Mouse (Mus musculus) heart, postnatal 0 days (tissue): ENCODE results near the gene Cilp. TPM values are rescaled to one million over a fixed set of nuclear protein-coding genes. Genes with fewer than 3 reads are reported as not detected.

Experiments
- ATAC-seq: fragments of 200-750 bp; cut with Nextera tagmentation; 2 replicates; pipeline ENCODE4 v1.8.0; 2017; ENCODE audit warnings: low read depth, moderate number of reproducible peaks, moderate library complexity; ENCODE audit not compliant: insufficient read depth
- DNase-seq: peaks from one replicate; pipeline ENCODE4 v3.0.0-alpha.2; 2016; ENCODE audit warnings: low spot score
- H3K27ac ChIP-seq: fragments of 300-500 bp; sonication (generic); 2 replicates; pipeline ENCODE4 v1.5.1; 2014; ENCODE audit warnings: low read depth, mild to moderate bottlenecking
- H3K27me3 ChIP-seq: fragments of 300-500 bp; sonication (generic); 2 replicates; pipeline ENCODE4 v1.6.1; 2014; ENCODE audit warnings: low read length, mixed read lengths; ENCODE audit not compliant: control insufficient read depth, insufficient read depth
- H3K36me3 ChIP-seq: fragments of 300-500 bp; sonication (generic); replicated peaks from 2 replicates; pipeline ENCODE4 v1.6.1; 2014; ENCODE audit warnings: low read length, mixed read lengths; ENCODE audit not compliant: control insufficient read depth, insufficient read depth
- H3K4me1 ChIP-seq: fragments of 300-500 bp; sonication (generic); 2 replicates; pipeline ENCODE4 v1.6.1; 2014; ENCODE audit warnings: antibody characterized with exemption; ENCODE audit not compliant: control insufficient read depth, insufficient read depth
- H3K4me2 ChIP-seq: fragments of 300-500 bp; sonication (generic); 2 replicates; pipeline ENCODE4 v1.6.1; 2014; ENCODE audit warnings: low read depth, mild to moderate bottlenecking, low read length, moderate library complexity
- H3K4me3 ChIP-seq: fragments of 300-500 bp; sonication (generic); 2 replicates; pipeline ENCODE4 v1.5.1; 2014; ENCODE audit warnings: low read depth, low read length
- H3K9ac ChIP-seq: fragments of 300-500 bp; sonication (generic); replicated peaks from 2 replicates; pipeline ENCODE4 v1.6.1; 2014; ENCODE audit warnings: low read depth, low read length, mixed read lengths
- H3K9me3 ChIP-seq: fragments of 300-500 bp; sonication (generic); replicated peaks from 2 replicates; pipeline ENCODE4 v1.6.1; 2016; ENCODE audit warnings: low read length; ENCODE audit not compliant: control insufficient read depth
- CTCF ChIP-seq: IDR thresholded peaks from 2 replicates; pipeline ENCODE4 v1.5.1; 2016; ENCODE audit warnings: antibody characterized with exemption, control low read depth, low read depth
- EP300 ChIP-seq: IDR thresholded peaks from 2 replicates; pipeline ENCODE4 v1.6.1; 2016; ENCODE audit warnings: antibody characterized with exemption, low read depth
- WGBS: fragments of 180-500 bp; shearing (Covaris S2); extraction: QIAGEN DNeasy Blood & Tissue Kit; methylation state at CpG from one replicate; pipeline ENCODE4 v1.1.7; 2014; 5-methylcytosine and 5-hydroxymethylcytosine counted together
- polyA plus RNA-seq: library from polyadenylated mRNA; unstranded; fragments of >200 nt; fragmentation: Nextera tagmentation; extraction: Ambion mirVana; gene quantifications from 2 replicates; pipeline ENCODE4 v1.2.1, GENCODE M21; 2015
- total RNA-seq: library from RNA; depleted of rRNA; stranded (reverse); fragments of >200 nt; gene quantifications from 2 replicates; pipeline ENCODE4 v1.2.3, GENCODE M21; 2014; ENCODE audit warnings: low replicate concordance

Cilp gene
- total and polyA plus RNA-seq, 2 experiments from 2014 or later, result 0.19 to 0.88 TPM

DNA sequence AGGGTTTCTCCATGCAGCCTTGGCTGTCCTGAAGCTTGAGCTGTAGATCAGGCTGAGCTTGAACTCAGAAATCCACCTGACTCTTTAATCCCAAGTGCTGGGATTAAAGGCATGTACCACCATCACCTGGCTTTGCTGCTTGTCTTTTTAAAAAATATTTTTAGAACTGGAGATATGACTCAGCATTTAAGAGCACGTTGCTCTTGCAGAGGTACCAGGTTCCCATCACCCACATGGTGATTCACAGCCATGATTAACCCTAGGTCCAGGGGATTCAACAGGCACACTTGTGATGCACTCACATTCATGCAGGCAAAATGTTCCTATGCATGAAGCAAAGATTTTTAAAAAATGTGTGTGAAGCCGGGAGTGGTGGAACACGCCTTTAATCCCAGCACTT lies 27.4 kb downstream of the Cilp start:
- H3K27me3 ChIP-seq, result no peaks in the 10 kb centered on the region
- DNase-seq, result no peak
- no peaks in the 10 kb centered on the region for H3K9me3 ChIP-seq
- ATAC-seq, result no peak
- H3K4me2 ChIP-seq, result no peak overlapping the region
- no peak for TF ChIP-seq CTCF
- no peak for TF ChIP-seq EP300
- no peak overlapping the region for H3K9ac ChIP-seq
- H3K36me3 ChIP-seq, result peaks cover 9% of the 10 kb centered on the region
- 69% methylated on average over 3 of the region's 3 CpGs for WGBS
- no peak overlapping the region for H3K27ac ChIP-seq
- H3K4me3 ChIP-seq, result no peak overlapping the region
- peaks cover 9% of the 10 kb centered on the region; the same call in 1 of the 2 replicates for H3K4me1 ChIP-seq

DNA sequence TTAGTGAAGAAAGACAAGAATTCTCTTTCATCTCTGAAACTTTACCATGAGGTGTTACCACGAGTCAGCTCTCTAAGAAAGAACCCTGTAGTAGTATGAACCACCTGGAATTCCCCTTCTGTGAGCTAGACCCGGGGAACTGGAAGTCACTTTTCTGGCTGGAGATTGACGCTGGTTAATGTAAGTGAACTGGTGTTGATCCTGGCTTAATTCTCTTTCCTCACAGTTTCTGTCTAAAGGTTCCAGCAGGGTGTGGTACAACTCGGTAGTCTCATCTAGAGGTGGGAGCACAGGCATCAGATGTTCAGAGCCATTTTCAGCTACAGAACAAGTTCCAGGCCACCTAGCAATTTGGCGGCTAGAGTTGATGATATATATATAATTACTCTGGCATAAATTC lies 28.1 kb downstream of the Cilp start:
- H3K9me3 ChIP-seq, result no peaks in the 10 kb centered on the region
- peak overlapping the region; percentile 95 for H3K4me3 ChIP-seq
- H3K36me3 ChIP-seq, result peaks cover 16% of the 10 kb centered on the region
- ATAC-seq (no peak), DNase-seq (peak; percentile 11)
- peak overlapping the region; percentile 73 for H3K4me2 ChIP-seq
- H3K4me1 ChIP-seq, result peaks cover 9% of the 10 kb centered on the region; the same call in 1 of the 2 replicates
- peak overlapping the region; percentile 97 for H3K27ac ChIP-seq
- no peaks in the 10 kb centered on the region for H3K27me3 ChIP-seq
- no peak for TF ChIP-seq EP300
- no peak for TF ChIP-seq CTCF
- H3K9ac ChIP-seq, result peak overlapping the region; percentile 97
- 12% methylated on average over 5 of the region's 5 CpGs for WGBS

DNA sequence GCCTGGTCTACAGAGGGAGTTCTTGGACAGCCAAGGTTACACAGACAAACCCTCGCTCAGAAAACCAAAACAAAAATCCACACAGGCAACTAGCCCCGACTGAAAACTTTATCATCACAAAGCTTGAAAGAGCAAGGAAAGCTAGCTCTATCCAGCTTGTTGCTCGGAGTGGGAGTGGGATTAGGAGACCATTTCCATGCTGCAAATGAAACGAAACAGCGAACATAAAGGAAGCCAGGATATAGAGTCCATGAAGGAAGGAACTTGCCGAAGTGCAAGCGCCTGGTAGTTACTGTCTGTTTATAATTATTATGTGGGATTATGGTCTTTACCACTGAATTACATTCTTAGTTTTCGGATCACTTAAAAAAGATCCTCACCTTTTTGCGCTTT lies 28.6 kb downstream of the Cilp start:
- Histone ChIP-seq H3K4me3 (peak overlapping the region; percentile 95), H3K9ac (peak overlapping the region; percentile 97), H3K4me1 (peaks cover 9% of the 10 kb centered on the region; the same call in 1 of the 2 replicates), H3K27ac (peak overlapping the region; percentile 97), H3K9me3 (no peaks in the 10 kb centered on the region), H3K27me3 (no peaks in the 10 kb centered on the region), H3K4me2 (peak overlapping the region; percentile 73), H3K36me3 (peaks cover 16% of the 10 kb centered on the region)
- WGBS, result under 1% methylated on average over 9 of the region's 9 CpGs
- DNase-seq (peak; percentile 33), ATAC-seq (peak; percentile 7)
- TF ChIP-seq EP300 (no peak), CTCF (no peak)

DNA sequence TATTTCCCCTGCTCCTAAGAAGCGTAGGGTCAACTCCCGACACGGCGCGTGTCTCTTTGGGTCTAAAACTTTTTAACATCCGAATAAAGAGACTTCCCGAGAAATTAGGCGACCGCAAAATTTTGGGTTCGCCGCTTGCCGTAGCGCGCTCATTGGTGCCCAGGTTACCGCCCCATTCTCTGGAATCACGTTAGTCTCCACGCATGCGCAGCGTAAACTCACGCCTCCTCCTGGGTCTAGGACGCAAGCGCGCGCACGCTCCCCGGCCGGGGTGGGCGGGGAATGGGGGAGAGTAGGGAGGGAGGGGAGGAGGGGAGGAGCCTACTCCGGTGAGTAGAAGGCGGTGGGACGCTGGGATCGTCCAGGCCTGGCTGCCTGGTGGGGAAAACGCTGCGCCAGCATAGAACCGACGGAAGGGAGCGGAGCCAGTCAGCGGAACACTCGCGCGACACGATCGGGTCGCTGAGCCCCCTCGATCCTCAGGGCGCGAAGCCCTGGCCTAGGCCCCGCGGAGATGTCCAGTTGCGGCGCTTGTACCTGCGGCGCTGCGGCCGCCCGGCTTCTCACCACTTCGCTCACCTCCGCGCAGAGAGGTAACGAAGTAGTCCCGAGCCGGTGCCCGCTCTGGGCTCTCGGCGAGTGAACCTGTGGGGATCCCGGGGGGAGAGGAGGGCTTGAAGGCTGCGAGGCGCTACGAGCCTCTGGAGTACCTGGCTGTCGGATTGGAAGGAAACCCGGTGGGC lies 29.2 kb downstream of the Cilp start, which contains the start of gene Clpx:
Gene Clpx, plus strand, starts transcription at position 288 of the 743 bp plus-strand sequence.
- Histone ChIP-seq H3K4me3 (peak within 1 kb of the TSS; percentile 95), H3K4me1 (peaks cover 13% of the 10 kb centered on the region), H3K4me2 (peak within 1 kb of the TSS; percentile 76), H3K9me3 (no peaks in the 10 kb centered on the region), H3K36me3 (peaks cover 16% of the 10 kb centered on the region), H3K27me3 (no peaks in the 10 kb centered on the region), H3K27ac (peak within 1 kb of the TSS; percentile 97), H3K9ac (peak within 1 kb of the TSS; percentile 97)
- TF ChIP-seq EP300, result peak; percentile 77; the same call in 1 of the 2 replicates
- peak; percentile 17; the same call in 1 of the 2 replicates for TF ChIP-seq CTCF
- WGBS, result under 1% methylated on average over 68 of the region's 71 CpGs
- DNase-seq (peak; percentile 99), ATAC-seq (peak; percentile 97)

DNA sequence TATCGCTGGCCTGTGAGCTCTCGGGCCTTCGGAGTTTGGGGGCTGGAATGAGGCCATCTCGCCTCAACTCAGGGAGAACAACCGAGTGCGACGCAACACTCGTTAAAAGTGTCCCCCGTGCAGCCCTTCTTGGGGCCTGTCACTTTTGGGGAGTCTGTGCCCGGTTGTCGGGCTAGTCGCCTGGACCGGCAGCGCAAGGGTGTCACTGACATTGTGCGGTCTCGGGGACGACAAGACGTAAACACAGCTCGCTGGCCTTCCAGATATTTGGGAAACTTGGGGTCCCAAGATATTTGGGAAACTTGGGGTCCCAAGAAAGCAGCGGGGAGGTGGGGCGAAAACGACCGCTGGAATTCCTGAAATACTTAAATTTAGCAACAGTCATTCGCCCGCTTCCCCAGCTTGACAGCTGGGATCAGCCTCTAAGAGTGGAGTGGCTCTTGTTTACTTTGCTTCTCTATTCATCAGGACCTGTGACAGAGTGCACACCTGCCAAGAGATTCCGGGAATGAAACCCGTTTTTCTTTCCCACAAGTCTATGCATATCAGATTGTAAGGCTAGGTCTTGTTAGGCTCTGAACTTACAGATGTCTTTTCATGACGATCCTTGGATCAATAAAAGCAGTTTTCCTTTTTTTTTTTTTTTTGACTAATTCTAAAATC lies 29.9 kb downstream of the Cilp start:
- Histone ChIP-seq H3K4me2 (peak overlapping the region; percentile 76), H3K27ac (peak overlapping the region; percentile 94), H3K9me3 (no peaks in the 10 kb centered on the region), H3K4me1 (peaks cover 13% of the 10 kb centered on the region), H3K36me3 (peaks cover 16% of the 10 kb centered on the region), H3K27me3 (no peaks in the 10 kb centered on the region), H3K4me3 (peak overlapping the region; percentile 95), H3K9ac (peak overlapping the region; percentile 97)
- 2% methylated on average over 28 of the region's 28 CpGs for WGBS
- no peak for TF ChIP-seq EP300
- no peak for TF ChIP-seq CTCF
- DNase-seq (peak; percentile 10), ATAC-seq (no peak)
